Mouse (Mus musculus) layer of hippocampus, postnatal 25 days (tissue): ENCODE measurements around the gene Dscam. TPM values are rescaled to one million over a fixed set of nuclear protein-coding genes. Genes with fewer than 3 reads are reported as not detected.
A peak's percentile ranks its signal among the peaks of the same experiment; 100 is the strongest.

Experiments used
- DNase-seq, 2 experiments: peaks; one replicate each; pipeline ENCODE4 v3.0.0; 2022; ENCODE audit warnings: mixed read lengths in 2 of 2, low spot score in 1 of 2; ENCODE audit errors: extremely low spot score in 1 of 2
- total RNA-seq, 2 experiments: library from RNA; stranded (reverse); gene quantifications; 2 replicates each; pipeline ENCODE4 v1.2.3; 2021

The Dscam gene
- total RNA-seq, 2 experiments from 2014 or later: 40.2 to 46.1 TPM

GRCm38 (mm10) chr16:96684581-96684980, 486.0 kb downstream of the Dscam start:
- peak in 1 of 2 experiments; percentile 74 for DNase-seq

DNA sequence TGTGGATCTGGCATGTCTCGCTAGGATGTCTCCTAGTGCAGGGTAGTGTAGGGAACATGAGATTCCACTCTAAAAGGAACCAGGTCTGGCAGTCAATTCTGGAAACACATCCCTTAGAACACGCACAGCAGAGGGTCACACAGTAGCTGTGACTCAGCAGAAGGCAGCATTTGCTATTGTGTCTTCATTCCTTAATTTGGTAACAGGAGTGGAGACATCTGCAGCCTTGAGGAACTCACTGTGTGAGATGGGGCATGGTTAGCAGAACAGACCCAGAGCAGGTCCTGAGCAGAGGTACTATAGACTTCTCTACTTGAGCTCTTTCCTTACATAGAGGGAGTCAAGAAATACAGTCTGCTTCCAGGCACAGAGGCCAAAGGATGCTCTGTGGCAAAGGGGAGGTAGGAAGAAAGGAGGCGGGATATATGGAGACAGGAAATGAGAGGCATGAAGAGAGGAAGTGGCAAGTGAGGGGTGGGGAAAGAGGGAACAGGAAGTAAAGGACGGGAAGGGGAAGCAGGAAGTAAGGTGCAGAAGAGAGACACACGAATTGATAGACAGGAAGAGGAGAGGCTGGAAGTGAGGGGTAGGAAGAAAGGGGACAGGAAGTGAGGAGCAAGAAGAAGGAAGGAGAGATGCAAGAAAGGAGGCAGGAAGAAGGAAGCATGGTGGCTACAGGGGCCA, 488.1 kb downstream of the Dscam start:
- no peak for DNase-seq

DNA sequence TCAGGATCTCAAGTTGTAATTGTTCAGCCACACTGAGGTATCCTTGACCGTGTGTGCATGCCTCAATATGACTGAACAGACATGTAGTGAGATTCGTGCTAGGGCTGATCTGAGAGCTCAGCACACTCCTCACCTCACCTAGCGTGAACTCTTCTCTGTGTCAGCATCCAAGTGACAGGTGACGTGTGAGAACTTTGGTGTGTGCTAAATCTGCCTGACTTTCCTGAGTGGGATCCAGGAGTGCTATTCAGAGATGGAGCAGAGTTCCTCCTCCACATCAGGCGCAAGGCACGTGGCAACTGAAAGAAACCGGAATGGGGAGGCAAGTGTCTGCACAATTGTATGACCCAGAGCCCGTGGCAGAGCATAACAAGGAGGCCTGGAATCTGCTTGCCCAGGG, 490.6 kb downstream of the Dscam start:
- DNase-seq: no peak

- DNase-seq: no peak
Observed at GRCm38 (mm10) chr16:96677471-96677870, 493.1 kb downstream of the Dscam start.

- DNase-seq: no peak
Observed at GRCm38 (mm10) chr16:96676663-96677062, 493.9 kb downstream of the Dscam start.

DNA sequence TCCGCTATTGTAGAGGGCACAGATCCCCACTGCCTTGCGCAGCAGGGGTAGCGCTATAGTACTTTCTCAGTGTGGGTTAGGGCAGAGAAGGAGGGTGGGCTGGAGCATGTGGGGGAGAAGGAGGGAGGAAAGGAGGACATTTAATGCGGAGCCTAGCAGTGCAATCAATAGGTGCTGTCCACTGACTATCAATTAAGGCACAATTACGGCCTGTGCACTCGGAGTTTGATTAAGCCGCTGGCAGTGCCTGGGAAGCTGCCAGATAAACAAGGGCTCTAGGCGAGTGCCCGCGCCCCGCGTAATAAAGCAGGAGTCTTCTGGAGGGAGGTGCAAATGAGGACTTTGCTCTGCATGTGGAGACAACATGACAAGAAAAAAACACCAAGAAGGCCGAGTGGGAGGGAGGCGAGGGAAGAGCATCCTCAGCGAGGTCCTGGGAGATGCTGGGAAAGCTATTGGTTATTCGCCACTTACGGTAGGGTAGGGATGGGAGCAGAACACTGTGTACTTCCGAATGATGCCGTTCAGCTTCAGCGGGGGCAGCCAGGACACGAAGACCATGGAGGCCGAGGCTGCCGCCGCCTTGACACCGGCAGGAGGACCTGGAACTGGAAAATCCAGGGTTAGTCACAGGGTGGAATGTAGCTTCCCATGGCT, 497.2 kb downstream of the Dscam start:
- DNase-seq: peak in 1 of 2 experiments; percentile 26

DNA sequence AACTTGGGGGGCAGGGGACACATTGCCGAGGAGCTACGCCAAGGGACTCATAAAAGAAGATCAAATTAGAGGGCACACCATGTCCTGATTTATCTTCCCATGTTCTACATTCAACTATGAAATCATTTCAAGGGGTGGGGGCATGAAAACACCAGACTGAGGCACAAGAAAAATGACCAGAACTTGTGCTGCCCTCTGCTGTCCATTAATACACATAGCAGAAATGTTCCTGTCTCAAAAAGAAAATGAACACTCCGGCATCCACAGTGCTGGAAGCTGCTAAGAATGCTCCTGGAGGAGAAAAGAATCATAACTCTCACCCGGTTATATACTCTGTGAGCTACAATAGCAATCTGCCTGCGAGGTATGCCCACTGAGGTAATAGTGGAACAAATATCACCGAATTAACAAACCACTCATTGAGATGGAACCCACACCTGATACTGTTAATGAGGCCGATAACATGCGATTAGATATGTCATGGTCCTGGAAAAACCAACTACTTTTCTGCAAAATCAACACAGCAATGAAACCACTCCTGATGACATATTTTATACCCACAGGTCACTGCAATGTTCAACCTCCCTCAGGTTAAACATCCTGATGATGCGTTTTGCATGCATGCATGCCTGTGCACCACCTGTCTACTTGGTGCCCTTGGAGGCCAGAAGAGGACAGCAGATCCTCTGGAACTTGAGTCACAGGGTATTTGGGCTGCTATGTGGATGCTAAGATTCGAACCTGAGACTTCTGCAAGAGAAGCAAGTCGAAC, 498.8 kb downstream of the Dscam start:
- peak in 1 of 2 experiments; percentile 21 for DNase-seq

- DNase-seq: no peak
Observed at GRCm38 (mm10) chr16:96669706-96670105, 500.8 kb downstream of the Dscam start.

- DNase-seq: no peak
Observed at GRCm38 (mm10) chr16:96668478-96668877, 502.1 kb downstream of the Dscam start.

- no peak for DNase-seq
Observed at GRCm38 (mm10) chr16:96661073-96661472, 509.5 kb downstream of the Dscam start.

- DNase-seq: no peak
Observed at GRCm38 (mm10) chr16:96659275-96659674, 511.3 kb downstream of the Dscam start.

DNA sequence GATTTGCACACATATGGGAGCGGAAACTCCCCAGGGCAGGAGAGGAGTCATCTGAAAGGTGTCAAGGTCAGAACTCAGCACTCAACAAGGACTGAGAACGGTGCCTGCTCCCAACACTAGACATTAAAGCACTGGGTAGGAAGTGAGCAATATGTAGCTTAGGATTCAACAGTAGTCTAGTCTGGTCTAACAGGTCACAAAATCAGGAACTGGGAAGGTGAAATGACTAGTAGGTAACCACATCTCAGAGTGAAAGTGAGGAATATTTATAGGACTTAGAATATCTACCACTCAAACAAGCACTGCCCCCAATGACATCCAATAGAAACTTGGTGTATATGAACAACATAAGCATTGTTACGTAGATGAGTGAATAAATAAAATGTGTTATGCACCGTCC, 515.0 kb downstream of the Dscam start:
- DNase-seq: no peak

GRCm38 (mm10) chr16:96654054-96654453, 516.5 kb downstream of the Dscam start:
- no peak for DNase-seq

- DNase-seq: no peak
Observed at GRCm38 (mm10) chr16:96651444-96651843, 519.1 kb downstream of the Dscam start.

GRCm38 (mm10) chr16:96640101-96640500, 530.5 kb downstream of the Dscam start:
- DNase-seq: no peak

- no peak for DNase-seq
Observed at GRCm38 (mm10) chr16:96635916-96636315, 534.6 kb downstream of the Dscam start.

DNA sequence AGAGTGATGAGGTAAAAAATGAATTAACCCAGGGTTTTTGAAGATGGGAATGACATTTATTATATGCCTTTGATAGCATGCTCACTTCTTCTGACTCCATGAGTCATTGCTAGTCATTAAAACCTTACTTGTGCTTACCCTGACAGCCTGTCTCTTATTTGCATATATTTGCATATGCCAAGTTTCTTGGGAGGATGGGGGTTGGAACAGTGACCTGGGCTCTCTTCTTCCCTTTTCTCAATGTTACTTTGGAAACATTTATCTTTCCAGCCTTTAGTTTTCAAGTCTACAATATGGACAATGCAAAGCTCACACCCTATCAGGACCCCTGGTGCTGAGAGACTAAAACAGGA, 535.8 kb downstream of the Dscam start:
- DNase-seq: no peak

DNA sequence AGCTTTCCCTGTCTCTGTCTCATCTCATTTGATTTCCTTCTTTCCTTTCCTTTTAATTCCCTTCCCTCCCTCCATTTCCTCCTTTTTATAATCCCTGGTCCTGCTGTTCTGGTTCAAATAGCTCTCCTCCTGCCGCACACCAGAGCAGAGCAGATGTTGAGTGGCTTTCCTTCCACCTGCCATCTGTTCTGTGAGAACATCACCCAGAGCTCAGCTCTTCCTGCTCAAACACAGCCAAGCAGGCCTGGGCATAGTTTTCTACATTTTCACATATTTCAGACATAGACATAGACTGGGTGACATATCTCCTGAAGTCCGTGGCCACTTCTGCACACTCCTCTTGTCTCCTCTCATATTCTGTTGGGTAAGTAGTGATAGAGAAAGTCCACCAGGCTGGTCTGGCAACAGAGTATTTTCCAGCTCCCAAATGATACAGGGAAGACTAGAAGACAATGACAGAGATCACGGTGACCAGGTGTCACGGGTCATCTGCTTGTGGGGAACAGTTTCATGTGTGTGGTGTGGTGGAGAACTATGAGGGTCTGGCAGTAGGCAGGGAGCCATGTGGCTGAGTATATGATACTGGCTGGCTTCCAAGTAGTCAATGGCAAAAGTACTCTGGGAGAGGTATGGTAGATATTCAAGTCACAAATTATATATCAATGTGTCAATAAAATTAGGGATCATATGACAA, 536.3 kb downstream of the Dscam start:
- DNase-seq: no peak

GRCm38 (mm10) chr16:96630241-96630640, 540.3 kb downstream of the Dscam start:
- no peak for DNase-seq

- no peak for DNase-seq
Observed at GRCm38 (mm10) chr16:96629623-96630022, 540.9 kb downstream of the Dscam start.

DNA sequence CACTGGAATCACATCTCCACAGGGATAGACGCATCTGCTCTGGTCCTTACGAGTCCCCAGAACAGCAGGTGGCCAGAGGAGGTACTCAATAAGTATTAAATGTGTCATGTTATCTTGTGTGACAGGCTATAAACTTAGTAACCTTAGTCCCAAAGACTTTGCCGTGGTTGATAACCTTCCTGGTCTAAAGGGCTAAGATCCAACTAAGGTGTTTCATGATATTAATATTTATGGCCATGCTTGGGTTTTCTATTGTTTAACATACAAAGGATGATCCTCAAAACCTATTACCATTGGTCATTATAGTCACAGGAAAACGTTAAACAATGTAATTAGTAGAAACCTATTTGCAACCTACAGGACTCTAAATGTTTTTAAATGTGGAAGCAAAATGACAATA, 545.1 kb downstream of the Dscam start:
- DNase-seq: no peak
